Mouse (Mus musculus): ENCODE measurements at regions not wholly inside any gene's neighbourhood (a gene's known extent, or its start where the extent isn't known, plus 50 kb on each side); places are given as distances from the start of the nearest gene placed in this dataset.

DNA sequence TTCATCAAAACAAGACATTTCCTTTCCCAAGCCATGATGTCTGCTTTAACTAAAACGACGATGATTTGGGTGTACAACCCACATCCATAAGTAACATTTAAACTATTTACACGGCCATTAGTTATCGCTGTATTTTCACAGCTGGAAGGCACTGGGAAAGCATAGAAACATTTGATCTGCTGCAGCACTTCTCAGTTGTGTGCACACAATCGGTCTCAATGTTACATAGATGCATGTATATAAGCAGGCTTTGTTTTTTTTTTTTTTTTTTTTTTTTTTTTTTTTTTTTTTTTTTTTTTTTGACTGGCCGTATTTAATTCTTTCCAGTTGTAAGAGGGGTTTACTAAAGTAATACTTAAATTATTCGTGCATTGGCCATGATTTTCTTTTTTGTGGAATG lies 1744.1 kb downstream of the Efna5 start:
- TF ChIP-seq CTCF (conservative IDR thresholded peaks at IDR 0.05; ENCODE audit: low read length) (no peak), POU5F1 (IDR thresholded peaks at IDR 0.05; ENCODE audit: borderline replicate concordance, low read length) (no peak)

Measured in E14TG2a.4 (cell line).